Mouse (Mus musculus) ES-E14 (cell line): ENCODE measurements around the gene Cdc42bpa. TPM values are rescaled to one million over a fixed set of nuclear protein-coding genes. Genes with fewer than 3 reads are reported as not detected.

Experiments used
- DNase-seq: peaks from one replicate; pipeline ENCODE4 v3.0.0-alpha.2; 2013; ENCODE audit warnings: low read depth, low spot score
- H3K27ac ChIP-seq: 2 replicates; pipeline ENCODE4 v1.5.1; 2012; ENCODE audit warnings: low read depth, mild to moderate bottlenecking, low read length, moderate library complexity, mixed read lengths; ENCODE audit not compliant: poor library complexity, insufficient read depth, severe bottlenecking
- H3K36me3 ChIP-seq: 2 replicates; pipeline ENCODE4 v1.6.1; 2012; ENCODE audit warnings: mild to moderate bottlenecking, low read length, moderate library complexity, mixed read lengths; ENCODE audit not compliant: control insufficient read depth, poor library complexity, insufficient read depth, severe bottlenecking
- H3K4me1 ChIP-seq, 2 experiments: fragments of 150-350 bp in 1 of 2; sonication (generic) in 1 of 2; 2 replicates each; pipeline ENCODE4 v1.6.1; 2012; ENCODE audit warnings: low read length in 2 of 2, mild to moderate bottlenecking in 1 of 2, mixed read lengths in 1 of 2; ENCODE audit not compliant: control insufficient read depth in 2 of 2, insufficient read depth in 2 of 2, poor library complexity in 1 of 2
- H3K4me3 ChIP-seq, 2 experiments: fragments of 150-350 bp in 1 of 2; sonication (generic) in 1 of 2; 2 replicates each; pipeline ENCODE4 v1.5.1; 2012; ENCODE audit warnings: low read length in 2 of 2, low read depth in 1 of 2, mild to moderate bottlenecking in 1 of 2, mixed read lengths in 1 of 2; ENCODE audit not compliant: insufficient read depth in 1 of 2, poor library complexity in 1 of 2, severe bottlenecking in 1 of 2
- H3K9ac ChIP-seq: 2 replicates; pipeline ENCODE4 v1.6.1; 2012; ENCODE audit warnings: low read depth, mild to moderate bottlenecking, low read length, mixed read lengths; ENCODE audit not compliant: poor library complexity, insufficient read depth, severe bottlenecking
- H3K9me3 ChIP-seq: fragments of 150-350 bp; sonication (generic); 2 replicates; pipeline ENCODE4 v1.6.1; 2012; ENCODE audit warnings: low read depth, mild to moderate bottlenecking, low read length; ENCODE audit not compliant: control insufficient read depth, insufficient read depth
- CHD2 ChIP-seq: IDR thresholded peaks from 2 replicates; pipeline ENCODE4 v1.6.1; 2014; ENCODE audit warnings: mild to moderate bottlenecking, low read depth, low read length, inconsistent platforms
- HCFC1 ChIP-seq: IDR thresholded peaks from 2 replicates; pipeline ENCODE4 v1.6.1; 2012; ENCODE audit warnings: low read length, inconsistent platforms, borderline replicate concordance; ENCODE audit not compliant: insufficient read depth
- MAFK ChIP-seq: IDR thresholded peaks from 2 replicates; pipeline ENCODE4 v1.6.1; 2014; ENCODE audit warnings: mild to moderate bottlenecking, low read depth, low read length, inconsistent platforms; ENCODE audit not compliant: insufficient read depth
- ZC3H11A ChIP-seq: IDR thresholded peaks from 2 replicates; pipeline ENCODE4 v1.6.1; 2012; ENCODE audit warnings: low read depth, mild to moderate bottlenecking, inconsistent platforms, low read length, borderline replicate concordance
- ZNF384 ChIP-seq: IDR thresholded peaks from 2 replicates; pipeline ENCODE4 v1.6.1; 2012; ENCODE audit warnings: low read depth, low read length, inconsistent platforms
- in situ Hi-C, 2 experiments: fragments of 600-800 bp; cut with MboI; formaldehyde crosslinking; loops; one replicate each; pipeline ENCODE4 v1.15.1; 2025; ENCODE audit warnings: low sequenced_read_pairs in 2 of 2, inconsistent platforms in 1 of 2; ENCODE audit not compliant: unreplicated experiment in 2 of 2
- total RNA-seq: library from RNA; depleted of rRNA; stranded (reverse); fragments of 300-350 nt; gene quantifications from 2 replicates; pipeline ENCODE4 v1.2.3, GENCODE M21; 2012

The Cdc42bpa gene
- total RNA-seq, 1 experiment = 22.1 TPM

- Histone ChIP-seq H3K9me3 (no peaks in the 10 kb centered on the region), H3K4me1 (peaks cover 0 to 2% of the 10 kb centered on the region in 2 experiments; a peak in 1 of 4 replicates), H3K36me3 (no peaks in the 10 kb centered on the region), H3K4me3 (no peak overlapping the region), H3K27ac (no peak overlapping the region), H3K9ac (no peak overlapping the region)
- in situ Hi-C loops = no loop called here
- TF ChIP-seq ZC3H11A = no peak
- no peak for TF ChIP-seq ZNF384
- no peak for TF ChIP-seq CHD2
- TF ChIP-seq HCFC1 = no peak
- TF ChIP-seq MAFK = no peak
- DNase-seq = no peak
Observed at GRCm38 (mm10) chr1:179991660-179992235, 31.5 kb downstream of the Cdc42bpa start.

- in situ Hi-C loops = no loop called here
- DNase-seq = no peak
- Histone ChIP-seq H3K9ac (no peak overlapping the region), H3K27ac (no peak overlapping the region), H3K4me1 (peaks cover 0 to 2% of the 10 kb centered on the region in 2 experiments; a peak in 1 of 4 replicates), H3K36me3 (no peaks in the 10 kb centered on the region), H3K9me3 (no peaks in the 10 kb centered on the region), H3K4me3 (no peak overlapping the region)
- no peak for TF ChIP-seq MAFK
- TF ChIP-seq ZC3H11A = no peak
- TF ChIP-seq CHD2 = no peak
- TF ChIP-seq ZNF384 = no peak
- TF ChIP-seq HCFC1 = no peak
Observed at GRCm38 (mm10) chr1:179992255-179992654, 32.0 kb downstream of the Cdc42bpa start.

- Histone ChIP-seq H3K9ac (no peak overlapping the region), H3K4me3 (no peak overlapping the region), H3K27ac (no peak overlapping the region), H3K9me3 (no peaks in the 10 kb centered on the region), H3K36me3 (no peaks in the 10 kb centered on the region), H3K4me1 (no peaks in the 10 kb centered on the region)
- DNase-seq = no peak
- no peak for TF ChIP-seq MAFK
- TF ChIP-seq ZNF384 = no peak
- TF ChIP-seq HCFC1 = no peak
- no peak for TF ChIP-seq ZC3H11A
- TF ChIP-seq CHD2 = no peak
- in situ Hi-C loops = no loop called here
Observed at GRCm38 (mm10) chr1:180008057-180008456, 47.8 kb downstream of the Cdc42bpa start.

- DNase-seq = no peak
- Histone ChIP-seq H3K9me3 (no peaks in the 10 kb centered on the region), H3K9ac (no peak overlapping the region), H3K36me3 (no peaks in the 10 kb centered on the region), H3K27ac (no peak overlapping the region), H3K4me1 (no peaks in the 10 kb centered on the region), H3K4me3 (no peak overlapping the region)
- in situ Hi-C loops = no loop called here
- no peak for TF ChIP-seq ZNF384
- no peak for TF ChIP-seq ZC3H11A
- no peak for TF ChIP-seq MAFK
- TF ChIP-seq CHD2 = no peak
- TF ChIP-seq HCFC1 = no peak
Observed at GRCm38 (mm10) chr1:180013479-180013878, 53.2 kb downstream of the Cdc42bpa start.

DNA sequence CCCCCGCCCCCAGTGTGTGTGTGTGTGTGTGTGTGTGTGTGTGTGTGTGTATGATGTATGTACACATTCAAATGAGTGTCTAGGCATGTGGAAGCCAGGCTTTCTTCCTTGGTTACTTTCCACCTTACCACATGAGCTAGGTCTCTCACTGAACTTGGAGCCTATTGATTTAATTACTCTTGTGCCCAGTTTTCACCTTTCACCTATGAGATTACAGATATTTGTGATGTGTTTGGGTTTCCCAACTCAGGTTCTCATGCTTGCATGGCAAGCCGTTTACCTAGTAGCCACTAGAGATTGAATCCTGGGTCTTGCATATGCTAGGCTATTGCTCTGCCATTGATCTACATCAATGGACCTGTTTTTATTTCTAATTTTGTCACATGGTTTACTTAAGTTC is 57.9 kb downstream of the Cdc42bpa start:
- TF ChIP-seq ZNF384 (no peak), MAFK (no peak), CHD2 (no peak), ZC3H11A (no peak), HCFC1 (no peak)
- DNase-seq = no peak
- H3K27ac ChIP-seq = no peak overlapping the region
- H3K36me3 ChIP-seq = no peaks in the 10 kb centered on the region
- H3K9me3 ChIP-seq = no peaks in the 10 kb centered on the region
- no peak overlapping the region for H3K4me3 ChIP-seq
- no peaks in the 10 kb centered on the region for H3K4me1 ChIP-seq
- H3K9ac ChIP-seq = no peak overlapping the region
- in situ Hi-C loops = no loop called here
